Mouse (Mus musculus): ENCODE data around the gene Lmo4.

Gene Lmo4

GRCm38 (mm10) chr3:144204413-144205311 lies at the start of gene Lmo4:
TSS of gene Lmo4 (minus strand) at chr3:144205220.
- DNase-seq (ENCODE audit: low spot score) = peak; percentile 80

- no peak for DNase-seq (ENCODE audit: low spot score)
These were observed 49.3 kb upstream of the Lmo4 start for GRCm38 (mm10) chr3:144254281-144254680.

GRCm38 (mm10) chr3:144253018-144253417 lies 48.0 kb upstream of the Lmo4 start:
- DNase-seq (ENCODE audit: low spot score) = peak; percentile 61

- DNase-seq (ENCODE audit: low spot score) = no peak
These were observed 47.1 kb upstream of the Lmo4 start for GRCm38 (mm10) chr3:144252109-144252508.

- DNase-seq (ENCODE audit: low spot score) = peak; percentile 71
These were observed 37.1 kb upstream of the Lmo4 start for GRCm38 (mm10) chr3:144242025-144242673.

- DNase-seq (ENCODE audit: low spot score) = no peak
These were observed 36.1 kb upstream of the Lmo4 start for GRCm38 (mm10) chr3:144241161-144241560.

GRCm38 (mm10) chr3:144238482-144238881 lies 33.5 kb upstream of the Lmo4 start:
- no peak for DNase-seq (ENCODE audit: low spot score)

- no peak for DNase-seq (ENCODE audit: low spot score)
These were observed 27.5 kb upstream of the Lmo4 start for GRCm38 (mm10) chr3:144232347-144233008.

GRCm38 (mm10) chr3:144231931-144232330 lies 26.9 kb upstream of the Lmo4 start:
- DNase-seq (ENCODE audit: low spot score) = peak; percentile 59

GRCm38 (mm10) chr3:144231419-144231818 lies 26.4 kb upstream of the Lmo4 start:
- DNase-seq (ENCODE audit: low spot score) = no peak

GRCm38 (mm10) chr3:144230016-144230415 lies 25.0 kb upstream of the Lmo4 start:
- DNase-seq (ENCODE audit: low spot score) = no peak

- DNase-seq (ENCODE audit: low spot score) = no peak
These were observed 24.3 kb upstream of the Lmo4 start for GRCm38 (mm10) chr3:144229312-144229711.

- DNase-seq (ENCODE audit: low spot score) = no peak
These were observed 20.6 kb upstream of the Lmo4 start for GRCm38 (mm10) chr3:144225456-144226240.

- no peak for DNase-seq (ENCODE audit: low spot score)
These were observed 19.6 kb upstream of the Lmo4 start for GRCm38 (mm10) chr3:144224594-144224993.

GRCm38 (mm10) chr3:144223377-144224105 lies 18.5 kb upstream of the Lmo4 start:
- no peak for DNase-seq (ENCODE audit: low spot score)

GRCm38 (mm10) chr3:144222381-144222780 lies 17.4 kb upstream of the Lmo4 start:
- DNase-seq (ENCODE audit: low spot score) = no peak

- DNase-seq (ENCODE audit: low spot score) = peak; percentile 70
These were observed 2.5 kb upstream of the Lmo4 start for GRCm38 (mm10) chr3:144207498-144207897.

GRCm38 (mm10) chr3:144206942-144207341 lies 1.9 kb upstream of the Lmo4 start:
- DNase-seq (ENCODE audit: low spot score) = no peak

GRCm38 (mm10) chr3:144206261-144206660 lies 1.2 kb upstream of the Lmo4 start:
- DNase-seq (ENCODE audit: low spot score) = no peak

GRCm38 (mm10) chr3:144205351-144206153 lies 532 bp upstream of the Lmo4 start:
- DNase-seq (ENCODE audit: low spot score) = peak; percentile 87
